Mouse (Mus musculus) forebrain, embryonic 12.5 days (tissue): ENCODE results near the gene Uggt2. TPM values are rescaled to one million over a fixed set of nuclear protein-coding genes. Genes with fewer than 3 reads are reported as not detected.
A peak's percentile ranks its signal among the peaks of the same experiment; 100 is the strongest.

Experiments
- ATAC-seq: fragments of 200-750 bp; cut with Nextera tagmentation; 2 replicates; pipeline ENCODE4 v1.8.0; 2017; ENCODE audit warnings: moderate TSS enrichment; ENCODE audit not compliant: low FRiP score
- H3K27ac ChIP-seq: fragments of 300-500 bp; sonication (generic); 2 replicates; pipeline ENCODE4 v1.5.1; 2016; ENCODE audit warnings: mild to moderate bottlenecking
- H3K27me3 ChIP-seq: fragments of 300-500 bp; sonication (generic); 2 replicates; pipeline ENCODE4 v1.6.1; 2016; ENCODE audit warnings: mild to moderate bottlenecking
- H3K36me3 ChIP-seq: fragments of 300-500 bp; sonication (generic); replicated peaks from 2 replicates; pipeline ENCODE4 v1.6.1; 2016; ENCODE audit warnings: mild to moderate bottlenecking
- H3K4me1 ChIP-seq: fragments of 300-500 bp; sonication (generic); 2 replicates; pipeline ENCODE4 v1.6.1; 2016
- H3K4me2 ChIP-seq: fragments of 300-500 bp; sonication (generic); 2 replicates; pipeline ENCODE4 v1.6.1; 2016; ENCODE audit warnings: mild to moderate bottlenecking, moderate library complexity
- H3K4me3 ChIP-seq: fragments of 300-500 bp; sonication (generic); replicated peaks from 2 replicates; pipeline ENCODE4 v1.5.1; 2016; ENCODE audit warnings: mild to moderate bottlenecking
- H3K9ac ChIP-seq: fragments of 300-500 bp; sonication (generic); 2 replicates; pipeline ENCODE4 v1.6.1; 2016; ENCODE audit warnings: mild to moderate bottlenecking
- H3K9me3 ChIP-seq: fragments of 300-500 bp; sonication (generic); 2 replicates; pipeline ENCODE4 v1.6.1; 2016
- WGBS: fragments of 180-500 bp; shearing (Covaris S2); methylation state at CpG from one replicate; pipeline ENCODE4 v1.1.7; 2016; 5-methylcytosine and 5-hydroxymethylcytosine counted together
- polyA plus RNA-seq: library from polyadenylated mRNA; unstranded; fragments of >200 nt; fragmentation: Nextera tagmentation; extraction: Ambion mirVana; gene quantifications from 2 replicates; pipeline ENCODE4 v1.2.1, GENCODE M21; 2016

The Uggt2 gene
- polyA plus RNA-seq, 1 experiment from 2014 or later = 25.8 TPM

GRCm38 (mm10) chr14:118936952-118937351 lies 162.3 kb downstream of the Uggt2 start:
- 37% methylated on average over 4 of the region's 4 CpGs for WGBS
- Histone ChIP-seq H3K4me2 (peak overlapping the region; percentile 71), H3K4me1 (peaks cover 20% of the 10 kb centered on the region), H3K36me3 (no peaks in the 10 kb centered on the region), H3K4me3 (peak overlapping the region; percentile 98), H3K9me3 (no peaks in the 10 kb centered on the region), H3K9ac (peak overlapping the region; percentile 66), H3K27me3 (peaks cover 6% of the 10 kb centered on the region; the same call in 1 of the 2 replicates), H3K27ac (peak overlapping the region; percentile 77; the same call in 1 of the 2 replicates)
- no peak for ATAC-seq

GRCm38 (mm10) chr14:118936236-118936635 lies 163.0 kb downstream of the Uggt2 start:
- Histone ChIP-seq H3K36me3 (no peaks in the 10 kb centered on the region), H3K9ac (no peak overlapping the region), H3K27ac (no peak overlapping the region), H3K4me1 (peaks cover 17% of the 10 kb centered on the region), H3K27me3 (peaks cover 6% of the 10 kb centered on the region; the same call in 1 of the 2 replicates), H3K9me3 (no peaks in the 10 kb centered on the region), H3K4me2 (no peak overlapping the region), H3K4me3 (no peak overlapping the region)
- WGBS = 60% methylated on average over 3 of the region's 3 CpGs
- ATAC-seq = no peak

Other genes starting within 250 kb of the Uggt2 start
- gene Dzip1, start 174.0 kb downstream of the Uggt2 start, polyA plus RNA-seq = 31.3 and 32.1 TPM in 2 replicates
- 23.0 and 25.0 TPM in 2 replicates for gene Dnajc3, start 161.5 kb downstream of the Uggt2 start, polyA plus RNA-seq
- gene Hs6st3, start 38.9 kb upstream of the Uggt2 start, polyA plus RNA-seq = 0.19 and 0.32 TPM in 2 replicates